ENCODE assay signal across 23 mouse cellular contexts in the genomic region with DNA sequence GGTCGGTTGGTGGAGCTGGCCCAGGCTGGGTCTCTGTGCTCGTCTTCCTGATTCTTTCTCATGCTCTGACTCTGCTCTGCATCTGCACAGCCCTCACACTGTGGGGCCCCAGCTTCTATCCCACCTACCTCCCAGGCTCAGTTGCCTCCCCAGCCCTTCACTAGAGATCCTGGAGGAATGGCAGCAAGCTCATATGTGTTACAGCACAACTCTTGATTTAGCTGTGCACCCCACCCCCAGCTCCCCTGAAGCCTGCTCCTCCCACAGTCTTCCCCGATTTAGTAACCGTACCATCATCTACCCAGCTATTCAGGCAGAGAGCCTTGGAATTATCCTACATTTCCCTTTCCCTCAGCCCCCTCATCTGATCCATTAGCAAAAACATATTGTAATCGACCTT. TPM values are rescaled to one million over a fixed set of nuclear protein-coding genes. Genes with fewer than 3 reads are reported as not detected.
DNase-seq lines count a peak whose midpoint lies in the region; ATAC-seq lines count a peak whose summit lies in the region.
"Had no signal": no experiment of that assay in that cellular context is flagged by ENCODE, and none has a peak within 500 bp of the region (broad histone marks: within the 10 kb centered on the region; RNA-seq: fewer than 3 reads in every experiment).

No protein-coding gene starts in this region.

- H3K9me3 ChIP-seq in forebrain, embryonic 15.5 days = no peaks in the 10 kb centered on the region
- H3K9me3 ChIP-seq: embryonic facial prominence, embryonic 10.5 days; G1E; heart, embryonic 10.5 days; hindbrain, embryonic 12.5 days had no signal

- H3K4me2 ChIP-seq in forebrain, embryonic 15.5 days (replicated peaks) = no peak overlapping the region
- H3K4me2 ChIP-seq: hindbrain, embryonic 12.5 days had no signal

- DNase-seq in layer of hippocampus, adult 8-10 months (ENCODE audit: low spot score in 2 of 2) = peak; percentile 55 to 77
- DNase-seq in layer of hippocampus, postnatal 14 days (ENCODE audit: low spot score in 2 of 2) = no peak
- peak; percentile 44 to 70 for DNase-seq in frontal cortex, postnatal 10 days (ENCODE audit: low spot score in 2 of 2)
- peak; percentile 81 to 86 for DNase-seq in left cerebral cortex, postnatal 14 days (ENCODE audit: low spot score in 2 of 2)
- DNase-seq in right cerebral cortex, postnatal 25 days = peak; percentile 82
- no peak for DNase-seq in heart, adult 9 months (ENCODE audit: low spot score in 2 of 2)
- DNase-seq: cerebellum, adult 2 months; cerebellum, postnatal 36 days; gastrocnemius, postnatal 36 days; heart, postnatal 14 days; kidney, adult 8-10 months; kidney, postnatal 14 days; lung, adult 18-20 months; lung, postnatal 14 days; midbrain, embryonic 14.5 days; thymus, postnatal 36 days had no signal

- intact Hi-C loops in left cerebral cortex, postnatal 14 days (cut with DNase I) = no loop called here

- H3K27me3 ChIP-seq in forebrain, embryonic 15.5 days = no peaks in the 10 kb centered on the region
- H3K27me3 ChIP-seq: hindbrain, embryonic 12.5 days had no signal

- H3K9ac ChIP-seq in forebrain, embryonic 15.5 days (replicated peaks) = no peak overlapping the region
- H3K9ac ChIP-seq: hindbrain, embryonic 12.5 days had no signal

- H3K4me3 ChIP-seq in forebrain, embryonic 15.5 days = no peak overlapping the region
- H3K4me3 ChIP-seq: embryonic facial prominence, embryonic 10.5 days; heart, embryonic 10.5 days; hindbrain, embryonic 12.5 days; myocyte had no signal

- ATAC-seq in forebrain, embryonic 15.5 days (replicated peaks) = no peak
- ATAC-seq in activated CD4-positive, CD25-positive, alpha-beta regulatory T cell, adult 4 months = no peak

- no peaks in the 10 kb centered on the region for H3K36me3 ChIP-seq in forebrain, embryonic 15.5 days
- H3K36me3 ChIP-seq: embryonic facial prominence, embryonic 10.5 days; G1E; heart, embryonic 10.5 days; hindbrain, embryonic 12.5 days had no signal

- H3K4me1 ChIP-seq in forebrain, embryonic 15.5 days = peaks cover 9% of the 10 kb centered on the region

- H3K27ac ChIP-seq in forebrain, embryonic 15.5 days (replicated peaks) = no peak overlapping the region
- H3K27ac ChIP-seq: embryonic facial prominence, embryonic 10.5 days; heart, embryonic 10.5 days; hindbrain, embryonic 12.5 days had no signal

- WGBS in forebrain, embryonic 15.5 days = 90% methylated on average over 5 of the region's 5 CpGs

RNA-seq across cellular contexts. Expression of a gene that starts 17.5 kb away (rescaled TPM):
- 1,000 to 10,000 TPM in 3 of 4 experiments, 100 to 1,000 TPM in 1; 959 to 1,113 (median 1,048) TPM for total RNA-seq in layer of hippocampus, adult 8-10 months (2022)
- 1,000 to 10,000 TPM; 1,367 to 1,478 TPM for total RNA-seq in layer of hippocampus, postnatal 14 days (2021)
- total RNA-seq in left cerebral cortex, postnatal 14 days (2021) = 1,000 to 10,000 TPM; 1,147 to 1,287 TPM
- polyA plus RNA-seq in forebrain, embryonic 15.5 days (2015; fragmentation: Nextera tagmentation; extraction: Ambion mirVana) = 569 and 595 TPM in 2 replicates
- polyA plus RNA-seq in activated CD4-positive, CD25-positive, alpha-beta regulatory T cell, adult 4 months (2017; shearing (Covaris generic)) = 100 to 1,000 TPM; 255 to 299 TPM

Comparison
In these comparisons a context has a peak if more than half of its experiments do, and no peak if none do; other contexts are left out.
1. DNase-seq: peak in layer of hippocampus, adult 8-10 months (2 of 2), frontal cortex, postnatal 10 days (2 of 2), left cerebral cortex, postnatal 14 days (2 of 2) and right cerebral cortex, postnatal 25 days (single experiment); none in layer of hippocampus, postnatal 14 days (0 of 2) and heart, adult 9 months (0 of 2).